Mouse (Mus musculus): ENCODE measurements around the gene Fzd9. TPM values are rescaled to one million over a fixed set of nuclear protein-coding genes. Genes with fewer than 3 reads are reported as not detected.
"Not testable (repeated sequence)": the region's sequence is repeated elsewhere in the genome, so short reads cannot be mapped to it uniquely, and the experiment has no call there.

Fzd9 gene
- polyA plus RNA-seq, 1 experiment: 2.0 TPM

DNA sequence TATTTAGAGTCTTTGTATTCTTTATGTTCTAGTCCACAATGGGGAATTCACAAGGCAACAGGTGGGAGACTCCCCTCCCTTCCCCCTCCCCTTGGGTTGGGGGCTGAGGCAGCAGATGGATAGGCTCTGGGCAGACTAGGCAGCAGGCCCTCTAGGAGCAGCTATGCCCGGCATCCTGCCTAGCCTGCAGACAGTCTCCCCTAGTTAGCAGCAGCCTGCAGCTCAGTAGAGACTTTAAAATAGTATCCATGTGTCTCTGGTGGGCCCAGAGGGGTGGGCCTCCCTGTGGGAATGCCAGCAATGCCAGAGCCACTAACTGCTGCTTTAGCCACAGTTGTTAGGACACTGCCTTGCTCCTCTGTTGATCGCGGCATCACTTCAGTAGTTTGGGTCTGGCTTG is 8.4 kb downstream of the Fzd9 start:
- no peak overlapping the region for H3K27ac ChIP-seq (ENCODE audit: control insufficient read depth, insufficient read depth, low read depth, low read length, poor library complexity)
- 93% methylated on average over 3 of the region's 3 CpGs for WGBS
- H3K4me3 ChIP-seq (replicated peaks; ENCODE audit: control insufficient read depth, low read depth, low read length): no peak overlapping the region
- TF ChIP-seq CTCF (IDR thresholded peaks at IDR 0.05; ENCODE audit: control insufficient read depth, insufficient read depth, low read length) (no peak), POLR2A (IDR thresholded peaks at IDR 0.05; ENCODE audit: borderline replicate concordance, control insufficient read depth, low read depth, low read length) (no peak)
- no peaks in the 10 kb centered on the region for H3K4me1 ChIP-seq (ENCODE audit: control insufficient read depth, insufficient read depth, low read length)

DNA sequence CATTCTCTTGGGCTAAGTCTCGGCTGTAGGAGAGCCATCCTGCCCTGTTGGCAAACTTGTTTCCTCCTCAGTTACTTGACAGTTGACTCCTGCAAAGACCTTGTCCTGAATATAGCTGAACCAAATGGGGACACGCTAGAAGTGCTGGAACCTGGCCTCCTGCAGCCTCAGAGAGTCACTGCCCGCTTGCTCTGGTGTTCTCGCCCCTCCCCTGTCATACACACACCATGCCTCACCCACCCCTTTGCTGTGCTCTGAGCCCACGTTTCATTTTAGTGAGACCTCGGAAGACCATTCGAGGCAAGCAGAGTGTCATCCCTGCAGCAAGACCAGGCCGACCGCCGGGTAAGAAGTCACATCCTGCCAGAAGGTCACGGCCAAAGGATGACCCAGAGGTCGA is 8.9 kb downstream of the Fzd9 start:
- TF ChIP-seq CTCF (IDR thresholded peaks at IDR 0.05; ENCODE audit: control insufficient read depth, insufficient read depth, low read length): no peak
- TF ChIP-seq POLR2A (IDR thresholded peaks at IDR 0.05; ENCODE audit: borderline replicate concordance, control insufficient read depth, low read depth, low read length): no peak
- H3K4me3 ChIP-seq (replicated peaks; ENCODE audit: control insufficient read depth, low read depth, low read length): no peak overlapping the region
- H3K4me1 ChIP-seq (ENCODE audit: control insufficient read depth, insufficient read depth, low read length): no peaks in the 10 kb centered on the region
- 91% methylated on average over 12 of the region's 12 CpGs for WGBS
- no peak overlapping the region for H3K27ac ChIP-seq (ENCODE audit: control insufficient read depth, insufficient read depth, low read depth, low read length, poor library complexity)

DNA sequence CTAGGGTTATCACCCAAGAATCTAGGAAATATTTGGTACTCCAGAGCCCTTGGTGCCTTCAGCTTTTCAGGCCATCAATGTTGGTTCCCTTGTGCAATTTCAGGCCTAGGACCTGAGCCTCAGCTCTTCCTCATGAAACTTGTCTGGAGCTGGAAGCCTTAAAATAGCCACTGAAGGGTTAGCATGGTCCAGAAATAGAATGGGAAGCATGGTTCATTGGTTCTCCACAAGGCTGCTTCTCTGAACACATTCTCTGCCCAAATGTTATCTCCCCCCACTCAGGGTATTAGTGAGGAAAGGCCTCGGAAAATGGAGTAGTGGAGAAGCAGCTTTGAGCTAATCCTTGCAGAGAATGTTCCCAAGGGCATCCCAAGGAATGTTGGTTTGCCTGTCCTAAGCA is 9.6 kb downstream of the Fzd9 start:
- Histone ChIP-seq H3K27ac (ENCODE audit: control insufficient read depth, insufficient read depth, low read depth, low read length, poor library complexity) (no peak overlapping the region), H3K4me3 (replicated peaks; ENCODE audit: control insufficient read depth, low read depth, low read length) (no peak overlapping the region), H3K4me1 (ENCODE audit: control insufficient read depth, insufficient read depth, low read length) (no peaks in the 10 kb centered on the region)
- WGBS: 77% methylated on average over 1 of the region's 1 CpGs
- TF ChIP-seq POLR2A (IDR thresholded peaks at IDR 0.05; ENCODE audit: borderline replicate concordance, control insufficient read depth, low read depth, low read length): no peak
- no peak for TF ChIP-seq CTCF (IDR thresholded peaks at IDR 0.05; ENCODE audit: control insufficient read depth, insufficient read depth, low read length)

DNA sequence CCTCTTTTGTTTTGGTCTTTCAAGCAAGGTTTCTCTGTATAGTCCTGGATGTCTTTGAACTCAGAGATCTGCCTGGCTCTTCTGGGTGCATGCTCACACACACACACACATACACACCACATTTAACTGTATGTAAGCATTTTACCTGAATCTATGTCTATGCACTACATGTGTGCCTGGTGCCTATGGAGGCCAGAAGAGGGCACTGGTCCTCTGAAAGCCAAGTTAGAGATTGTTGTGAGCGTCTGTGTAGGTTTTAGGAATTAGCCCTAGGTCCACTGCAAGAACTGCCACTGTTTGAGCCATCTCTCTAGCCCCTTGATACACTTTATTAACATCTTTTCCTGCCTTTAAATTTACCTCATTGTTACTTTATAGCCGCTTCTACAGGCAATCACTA is 12.2 kb downstream of the Fzd9 start:
- TF ChIP-seq CTCF (IDR thresholded peaks at IDR 0.05; ENCODE audit: control insufficient read depth, insufficient read depth, low read length) (no peak), POLR2A (IDR thresholded peaks at IDR 0.05; ENCODE audit: borderline replicate concordance, control insufficient read depth, low read depth, low read length) (no peak)
- Histone ChIP-seq H3K4me1 (ENCODE audit: control insufficient read depth, insufficient read depth, low read length) (no peaks in the 10 kb centered on the region), H3K4me3 (replicated peaks; ENCODE audit: control insufficient read depth, low read depth, low read length) (no peak overlapping the region), H3K27ac (ENCODE audit: control insufficient read depth, insufficient read depth, low read depth, low read length, poor library complexity) (no peak overlapping the region)
- 92% methylated on average over 2 of the region's 2 CpGs for WGBS

DNA sequence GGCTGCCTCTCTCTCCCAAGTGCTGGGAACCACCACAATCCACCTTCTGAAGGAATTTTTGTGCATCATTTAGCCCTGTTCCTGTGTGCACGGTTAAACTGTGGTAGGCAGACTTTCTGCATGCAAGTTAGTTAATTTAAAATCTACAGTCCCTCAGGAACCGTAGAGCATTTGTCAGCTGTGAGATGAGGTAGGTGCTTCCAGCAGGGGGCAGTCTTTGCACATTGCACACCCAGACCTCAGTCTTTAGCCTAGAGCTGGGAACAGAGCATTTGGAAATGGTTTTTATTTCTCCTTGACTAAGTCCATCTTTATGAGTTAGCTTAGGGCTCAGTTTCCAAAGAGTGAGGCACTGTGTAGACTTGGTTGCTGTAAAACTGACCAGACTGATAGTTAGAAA is 14.5 kb downstream of the Fzd9 start:
- TF ChIP-seq CTCF (IDR thresholded peaks at IDR 0.05; ENCODE audit: control insufficient read depth, insufficient read depth, low read length): peak; percentile 73
- TF ChIP-seq POLR2A (IDR thresholded peaks at IDR 0.05; ENCODE audit: borderline replicate concordance, control insufficient read depth, low read depth, low read length): no peak
- Histone ChIP-seq H3K27ac (ENCODE audit: control insufficient read depth, insufficient read depth, low read depth, low read length, poor library complexity) (no peak overlapping the region), H3K4me1 (ENCODE audit: control insufficient read depth, insufficient read depth, low read length) (no peaks in the 10 kb centered on the region), H3K4me3 (replicated peaks; ENCODE audit: control insufficient read depth, low read depth, low read length) (no peak overlapping the region)
- WGBS: 38% methylated on average over 2 of the region's 2 CpGs

DNA sequence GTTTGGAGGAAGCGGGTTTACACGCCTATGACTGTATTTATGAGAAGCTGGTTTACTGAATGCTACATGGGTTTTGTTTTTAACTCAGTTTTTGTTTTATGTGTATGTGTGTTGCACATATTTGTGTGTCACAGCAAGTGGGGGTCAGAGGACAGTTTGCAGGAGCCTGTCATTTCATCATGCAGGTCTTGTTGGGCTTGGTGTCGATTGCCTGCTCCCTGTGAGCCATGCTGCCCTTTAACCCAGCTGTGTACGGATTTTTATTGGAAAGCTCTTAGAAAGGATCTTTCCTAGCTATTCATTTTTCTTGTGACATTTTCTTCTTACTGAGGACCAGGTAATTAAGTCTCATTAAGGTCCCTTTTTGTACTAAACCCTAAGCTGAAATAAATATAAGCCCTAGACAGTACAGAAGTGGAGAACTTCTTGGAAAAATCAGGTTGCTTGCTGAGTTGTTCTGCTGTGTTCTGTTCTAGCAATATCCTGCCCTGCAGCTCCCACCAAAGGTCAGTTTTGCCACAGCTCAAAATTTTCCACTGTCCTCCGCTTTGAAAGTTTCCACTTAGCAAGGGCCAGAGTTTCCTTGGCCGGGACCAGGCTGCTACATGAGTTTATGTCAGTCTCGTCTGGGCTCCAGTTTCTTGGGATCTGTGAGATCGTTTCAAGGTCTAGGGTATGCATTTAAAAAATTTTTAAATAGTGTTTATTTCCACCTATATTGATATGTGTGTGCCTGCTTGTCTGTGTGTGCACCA is 17.7 kb downstream of the Fzd9 start:
- no peak overlapping the region for H3K4me3 ChIP-seq (replicated peaks; ENCODE audit: control insufficient read depth, low read depth, low read length)
- 91% methylated on average over 8 of the region's 8 CpGs for WGBS

DNA sequence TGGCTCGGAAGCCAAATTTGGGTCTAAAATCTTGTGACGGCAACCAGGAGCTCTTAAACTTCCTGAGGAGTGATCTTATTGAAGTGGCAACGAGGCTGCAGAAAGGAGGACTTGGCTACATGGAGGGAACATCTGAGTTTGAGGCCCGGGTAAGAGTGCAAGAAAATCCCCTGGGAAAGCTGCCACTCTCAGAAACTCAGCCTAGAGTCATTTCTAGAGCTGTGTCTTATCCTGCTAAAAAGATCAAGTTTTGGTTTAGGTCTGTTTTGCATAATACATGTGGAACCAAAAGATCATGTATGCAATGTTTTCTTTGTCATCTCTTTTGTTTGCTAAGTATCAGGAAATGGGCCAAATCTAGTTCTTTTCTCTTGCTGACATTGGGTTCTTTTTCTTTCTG is 20.8 kb downstream of the Fzd9 start:
- Histone ChIP-seq H3K4me1 (ENCODE audit: control insufficient read depth, insufficient read depth, low read length) (no peaks in the 10 kb centered on the region), H3K4me3 (replicated peaks; ENCODE audit: control insufficient read depth, low read depth, low read length) (no peak overlapping the region), H3K27ac (ENCODE audit: control insufficient read depth, insufficient read depth, low read depth, low read length, poor library complexity) (no peak overlapping the region)
- no peak for TF ChIP-seq POLR2A (IDR thresholded peaks at IDR 0.05; ENCODE audit: borderline replicate concordance, control insufficient read depth, low read depth, low read length)
- TF ChIP-seq CTCF (IDR thresholded peaks at IDR 0.05; ENCODE audit: control insufficient read depth, insufficient read depth, low read length): no peak
- 93% methylated on average over 4 of the region's 4 CpGs for WGBS

More for the DNA sequence above, 17.7 kb downstream of the Fzd9 start:
- TF ChIP-seq CTCF (IDR thresholded peaks at IDR 0.05; ENCODE audit: control insufficient read depth, insufficient read depth, low read length) (no peak), POLR2A (IDR thresholded peaks at IDR 0.05; ENCODE audit: borderline replicate concordance, control insufficient read depth, low read depth, low read length) (no peak)
- Histone ChIP-seq H3K27ac (ENCODE audit: control insufficient read depth, insufficient read depth, low read depth, low read length, poor library complexity) (no peak overlapping the region), H3K4me1 (ENCODE audit: control insufficient read depth, insufficient read depth, low read length) (no peaks in the 10 kb centered on the region)

DNA sequence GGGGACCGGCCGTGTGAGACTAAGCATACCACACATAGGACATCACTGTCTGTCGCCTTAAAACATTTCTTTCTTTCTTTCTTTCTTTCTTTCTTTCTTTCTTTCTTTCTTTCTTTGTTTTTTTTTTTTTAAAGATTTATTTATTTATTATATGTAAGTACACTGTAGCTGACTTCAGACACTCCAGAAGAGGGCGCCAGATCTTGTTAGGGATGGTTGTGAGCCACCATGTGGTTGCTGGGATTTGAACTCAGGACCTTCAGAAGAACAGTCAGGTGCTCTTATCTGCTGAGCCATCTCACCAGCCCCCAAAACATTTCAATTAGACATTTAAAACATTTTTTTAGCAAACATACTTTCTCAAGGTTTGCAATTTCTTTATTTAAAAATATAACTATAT is 25.2 kb downstream of the Fzd9 start:
- H3K4me1 ChIP-seq (ENCODE audit: control insufficient read depth, insufficient read depth, low read length); H3K27ac ChIP-seq (ENCODE audit: control insufficient read depth, insufficient read depth, low read depth, low read length, poor library complexity); H3K4me3 ChIP-seq (replicated peaks; ENCODE audit: control insufficient read depth, low read depth, low read length): not testable (repeated sequence)
- WGBS: 95% methylated on average over 4 of the region's 4 CpGs

DNA sequence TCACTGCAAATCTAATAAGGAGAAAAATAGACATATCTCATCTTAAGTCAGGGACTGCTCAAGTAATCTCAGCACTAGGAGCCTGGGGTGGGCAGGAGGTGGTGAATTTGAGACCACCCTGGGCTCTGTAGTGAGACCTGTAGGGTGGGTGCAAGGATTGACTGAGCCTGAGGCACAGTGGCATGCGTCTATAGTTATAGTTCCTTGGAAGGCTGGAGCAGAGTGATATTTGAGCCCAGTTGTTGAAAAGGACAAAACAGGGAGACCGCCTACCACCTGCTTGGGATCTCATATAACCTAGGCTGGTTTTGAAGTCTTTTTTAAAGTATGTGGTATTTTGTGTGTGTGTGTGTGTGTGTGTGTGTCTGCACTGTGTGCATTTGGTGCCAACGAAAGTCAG is 26.9 kb downstream of the Fzd9 start:
- Histone ChIP-seq H3K4me1 (ENCODE audit: control insufficient read depth, insufficient read depth, low read length) (no peaks in the 10 kb centered on the region), H3K27ac (ENCODE audit: control insufficient read depth, insufficient read depth, low read depth, low read length, poor library complexity) (no peak overlapping the region), H3K4me3 (replicated peaks; ENCODE audit: control insufficient read depth, low read depth, low read length) (no peak overlapping the region)
- TF ChIP-seq CTCF (IDR thresholded peaks at IDR 0.05; ENCODE audit: control insufficient read depth, insufficient read depth, low read length) (no peak), POLR2A (IDR thresholded peaks at IDR 0.05; ENCODE audit: borderline replicate concordance, control insufficient read depth, low read depth, low read length) (no peak)
- 91% methylated on average over 3 of the region's 3 CpGs for WGBS
